Comparison of ENCODE assay signal across 8 mouse cellular contexts in the genomic region with DNA sequence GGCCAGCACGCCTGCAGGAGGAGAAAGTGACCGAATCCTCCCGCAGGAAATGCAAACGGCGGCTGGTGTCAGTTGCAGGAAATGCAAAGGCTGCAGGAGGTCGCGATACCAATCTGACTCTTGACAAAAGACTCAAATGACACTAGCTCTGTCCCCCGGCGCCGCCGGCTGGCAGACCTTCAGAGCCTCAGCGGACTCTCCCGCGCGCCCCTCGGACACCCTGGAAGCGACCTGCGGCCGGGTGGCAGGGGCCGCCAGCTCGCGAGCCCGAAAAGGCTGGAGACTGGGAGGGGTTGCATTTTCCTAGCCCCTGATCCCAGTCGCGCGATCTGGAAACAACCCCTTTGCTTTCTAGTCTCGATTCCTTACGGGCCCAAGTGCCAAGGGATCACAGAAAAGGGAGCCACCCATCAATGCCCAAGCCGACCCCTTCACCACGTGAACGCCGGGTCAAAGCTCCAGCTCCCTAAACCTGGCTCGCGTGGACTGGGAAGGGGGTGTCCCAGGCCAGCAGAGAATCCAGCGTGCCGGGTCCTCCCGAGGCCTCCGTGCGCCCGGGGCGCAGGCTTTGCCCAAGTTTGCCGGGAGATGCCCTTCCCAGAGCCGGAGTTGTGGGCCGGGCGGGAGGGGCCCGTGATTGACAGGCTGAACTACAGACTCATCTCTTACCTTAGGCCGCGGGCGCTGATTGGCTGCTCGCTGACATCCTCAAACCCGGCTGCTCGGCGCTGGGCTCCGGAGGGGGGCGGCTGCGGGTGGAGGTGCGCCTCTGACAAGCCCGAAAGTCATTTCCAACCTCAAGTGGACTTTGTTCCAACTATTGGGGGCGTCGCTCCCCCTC. TPM values are rescaled to one million over a fixed set of nuclear protein-coding genes. Genes with fewer than 3 reads are reported as not detected.
DNase-seq lines count a peak whose midpoint lies in the region; ATAC-seq lines count a peak whose summit lies in the region.

Gene Wnt3 (plus strand): TSS at position 764 of the 841 bp plus-strand sequence.

- H3K27ac ChIP-seq in hindbrain, embryonic 12.5 days: no peak within 1 kb of the TSS; the same call in 1 of the 2 replicates
- peak within 1 kb of the TSS; percentile 80 for H3K27ac ChIP-seq in midbrain, embryonic 13.5 days

- WGBS in hindbrain, embryonic 12.5 days: under 1% methylated on average over 60 of the region's 60 CpGs
- under 1% methylated on average over 60 of the region's 60 CpGs for WGBS in midbrain, embryonic 13.5 days

- peaks cover 50% of the 10 kb centered on the region for H3K4me1 ChIP-seq in hindbrain, embryonic 12.5 days
- H3K4me1 ChIP-seq in midbrain, embryonic 13.5 days (replicated peaks): peaks cover 75% of the 10 kb centered on the region

- no peaks in the 10 kb centered on the region for H3K36me3 ChIP-seq in hindbrain, embryonic 12.5 days
- H3K36me3 ChIP-seq in midbrain, embryonic 13.5 days: no peaks in the 10 kb centered on the region

- DNase-seq in left cerebral cortex, postnatal 4 days: peak; percentile 57
- no peak for DNase-seq in left cerebral cortex, adult 8-10 months (ENCODE audit: low spot score in 2 of 2)
- peak; percentile 49 for DNase-seq in cerebellum, adult 9-11 months
- no peak for DNase-seq in frontal cortex, postnatal 14 days (ENCODE audit: low spot score in 2 of 2)
- DNase-seq in layer of hippocampus, adult 9-11 months: no peak

- H3K4me3 ChIP-seq in hindbrain, embryonic 12.5 days: peak within 1 kb of the TSS; percentile 46
- H3K4me3 ChIP-seq in midbrain, embryonic 13.5 days (replicated peaks): peak within 1 kb of the TSS; percentile 54

- intact Hi-C loops in left cerebral cortex, postnatal 4 days (cut with DNase I): no loop called here

- peak; percentile 60 for ATAC-seq in hindbrain, embryonic 12.5 days (ENCODE audit: low FRiP score)
- peak; percentile 78 for ATAC-seq in midbrain, embryonic 13.5 days
- no peak for ATAC-seq in megakaryocyte-erythroid progenitor cell, adult 5-6 weeks (replicated peaks; ENCODE audit: low FRiP score, low TSS enrichment, poor library complexity, severe bottlenecking)

- H3K9me3 ChIP-seq in hindbrain, embryonic 12.5 days (replicated peaks): no peaks in the 10 kb centered on the region
- H3K9me3 ChIP-seq in midbrain, embryonic 13.5 days: no peaks in the 10 kb centered on the region

- H3K27me3 ChIP-seq in hindbrain, embryonic 12.5 days: peaks cover 89% of the 10 kb centered on the region
- H3K27me3 ChIP-seq in midbrain, embryonic 13.5 days: peaks cover 90% of the 10 kb centered on the region

- H3K9ac ChIP-seq in hindbrain, embryonic 12.5 days: peak within 1 kb of the TSS; percentile 63
- H3K9ac ChIP-seq in midbrain, embryonic 13.5 days (replicated peaks): peak within 1 kb of the TSS; percentile 75

- H3K4me2 ChIP-seq in hindbrain, embryonic 12.5 days (replicated peaks): peak within 1 kb of the TSS; percentile 75
- peak within 1 kb of the TSS; percentile 84 for H3K4me2 ChIP-seq in midbrain, embryonic 13.5 days (replicated peaks)

RNA-seq across cellular contexts. Expression of gene Wnt3, which starts in this region (rescaled TPM):
- total RNA-seq in left cerebral cortex, postnatal 4 days (2021): 1 to 10 TPM; 2.5 to 2.8 TPM
- total RNA-seq in left cerebral cortex, adult 8-10 months (2022): 1 to 10 TPM; 1.3 to 2.6 (median 1.9) TPM
- polyA plus RNA-seq in hindbrain, embryonic 12.5 days (2016; fragmentation: Nextera tagmentation; extraction: Ambion mirVana): 8.0 and 8.7 TPM in 2 replicates
- 15.7 and 18.6 TPM in 2 replicates for polyA plus RNA-seq in midbrain, embryonic 13.5 days (2015; fragmentation: Nextera tagmentation; extraction: Ambion mirVana)
- not detected in 2 replicates for total RNA-seq in megakaryocyte-erythroid progenitor cell, adult 5-6 weeks (2014; fragmentation: Nextera tagmentation)
- total RNA-seq in megakaryocyte-erythroid progenitor cell, adult 5-6 weeks (2017): not detected in 2 replicates

Comparison
In these comparisons a context has a peak if more than half of its experiments do, and no peak if none do; other contexts are left out.
1. DNase-seq: peak in left cerebral cortex, postnatal 4 days (single experiment) and cerebellum, adult 9-11 months (single experiment); none in left cerebral cortex, adult 8-10 months (0 of 2), frontal cortex, postnatal 14 days (0 of 2) and layer of hippocampus, adult 9-11 months (single experiment).